Mouse (Mus musculus): ENCODE data around the gene Dnaic1.

The Dnaic1 gene

GRCm38 (mm10) chr4:41569411-41569885 is at the start of gene Dnaic1, which contains the start of gene Fam219a:
Gene Dnaic1 (plus strand): TSS chr4:41569775.
Gene Fam219a (minus strand): TSS chr4:41569538.
- TF ChIP-seq GATA4 (IDR thresholded peaks at IDR 0.05; ENCODE audit: insufficient replicate concordance, low read length): peak; percentile 94; the same call in 1 of the 2 replicates

DNA sequence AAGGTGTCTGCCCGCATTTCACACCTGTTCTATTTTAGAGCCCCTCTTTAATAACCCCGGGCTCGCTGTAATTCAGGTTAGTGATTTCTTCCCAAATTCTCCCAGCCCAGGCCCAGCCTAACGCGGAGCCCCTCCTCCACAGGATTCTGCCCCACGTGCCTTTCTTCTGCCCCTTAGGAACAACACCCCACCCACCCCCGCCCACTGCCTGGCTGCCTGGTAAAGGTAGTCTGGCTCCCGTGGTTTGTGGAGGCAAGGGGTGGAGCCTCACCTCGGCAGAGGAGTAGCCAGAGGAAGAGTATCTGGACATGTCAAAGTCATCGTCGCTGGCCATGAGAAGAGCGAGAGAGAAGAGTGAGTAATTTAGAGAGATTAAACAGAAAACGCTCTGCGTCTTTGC is 48.9 kb upstream of the Dnaic1 start:
- no peak for TF ChIP-seq GATA4 (IDR thresholded peaks at IDR 0.05; ENCODE audit: insufficient replicate concordance, low read length)

- TF ChIP-seq GATA4 (IDR thresholded peaks at IDR 0.05; ENCODE audit: insufficient replicate concordance, low read length): no peak
These were observed 47.4 kb upstream of the Dnaic1 start for GRCm38 (mm10) chr4:41522136-41522535.

GRCm38 (mm10) chr4:41522788-41523187 is 46.8 kb upstream of the Dnaic1 start:
- TF ChIP-seq GATA4 (IDR thresholded peaks at IDR 0.05; ENCODE audit: insufficient replicate concordance, low read length): no peak

GRCm38 (mm10) chr4:41523839-41524238 is 45.7 kb upstream of the Dnaic1 start:
- TF ChIP-seq GATA4 (IDR thresholded peaks at IDR 0.05; ENCODE audit: insufficient replicate concordance, low read length): no peak

- TF ChIP-seq GATA4 (IDR thresholded peaks at IDR 0.05; ENCODE audit: insufficient replicate concordance, low read length): no peak
These were observed 44.7 kb upstream of the Dnaic1 start for GRCm38 (mm10) chr4:41524829-41525228.

- TF ChIP-seq GATA4 (IDR thresholded peaks at IDR 0.05; ENCODE audit: insufficient replicate concordance, low read length): no peak
These were observed 43.0 kb upstream of the Dnaic1 start for GRCm38 (mm10) chr4:41526553-41526952.

DNA sequence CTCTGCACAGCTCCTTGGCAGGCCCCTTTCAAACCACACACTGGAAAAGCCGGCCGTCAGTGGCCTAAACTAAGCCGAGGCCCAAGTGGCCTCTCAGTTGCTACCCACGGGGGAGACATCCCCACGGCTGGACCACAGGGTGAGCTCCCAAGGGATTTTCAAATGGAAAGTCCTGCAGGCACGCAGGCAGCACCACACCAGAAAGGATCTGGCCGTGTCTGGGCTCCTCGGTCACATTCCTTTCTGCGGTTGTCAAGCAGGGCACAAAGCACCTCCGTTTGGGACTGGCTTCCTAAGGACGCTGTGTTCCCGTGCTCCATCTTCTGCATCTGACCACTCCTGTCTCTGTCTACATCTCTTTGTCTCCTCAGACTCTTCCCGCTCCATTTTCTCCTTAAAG is 42.5 kb upstream of the Dnaic1 start:
- no peak for TF ChIP-seq GATA4 (IDR thresholded peaks at IDR 0.05; ENCODE audit: insufficient replicate concordance, low read length)

DNA sequence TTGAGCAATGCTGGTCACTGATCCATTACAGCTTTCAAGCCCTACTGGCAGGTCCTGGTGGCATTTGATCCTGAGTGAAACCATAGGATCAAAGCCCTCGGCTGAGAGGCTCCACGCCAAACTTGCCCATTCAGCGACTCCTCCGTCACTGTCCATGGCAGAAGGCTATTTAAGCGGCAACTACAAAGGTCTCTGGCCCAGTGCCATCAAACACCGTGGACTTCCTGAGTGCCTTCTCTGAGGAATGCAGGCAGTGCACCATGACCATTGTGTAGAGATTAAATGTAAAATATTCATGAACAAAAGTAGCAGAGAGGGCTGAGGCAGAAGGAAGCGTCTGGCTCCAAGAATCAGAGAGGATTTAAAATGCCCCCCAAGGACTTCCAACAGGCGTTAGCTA is 41.6 kb upstream of the Dnaic1 start:
- no peak for TF ChIP-seq GATA4 (IDR thresholded peaks at IDR 0.05; ENCODE audit: insufficient replicate concordance, low read length)

DNA sequence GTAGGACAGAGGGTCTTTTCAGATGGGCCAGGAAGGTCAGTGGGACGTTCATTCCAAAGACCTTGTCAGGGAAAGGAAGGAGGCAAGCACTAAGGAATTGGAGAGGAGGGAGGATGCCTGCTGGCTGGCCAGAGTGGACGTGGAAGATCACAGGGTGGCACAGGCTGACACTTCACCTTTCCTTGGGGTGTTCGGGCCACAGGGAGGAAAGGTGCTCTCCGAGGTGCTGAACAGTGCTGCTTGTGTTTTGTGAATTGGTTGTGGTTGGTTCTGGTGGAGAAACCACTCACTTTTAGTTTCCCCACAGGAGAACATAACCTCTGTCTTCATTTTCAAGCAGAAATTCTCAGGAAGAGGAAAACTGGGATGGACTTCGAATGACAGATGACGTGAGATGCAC is 37.2 kb upstream of the Dnaic1 start:
- TF ChIP-seq GATA4 (IDR thresholded peaks at IDR 0.05; ENCODE audit: insufficient replicate concordance, low read length): no peak

GRCm38 (mm10) chr4:41534866-41535265 is 34.7 kb upstream of the Dnaic1 start:
- TF ChIP-seq GATA4 (IDR thresholded peaks at IDR 0.05; ENCODE audit: insufficient replicate concordance, low read length): no peak

DNA sequence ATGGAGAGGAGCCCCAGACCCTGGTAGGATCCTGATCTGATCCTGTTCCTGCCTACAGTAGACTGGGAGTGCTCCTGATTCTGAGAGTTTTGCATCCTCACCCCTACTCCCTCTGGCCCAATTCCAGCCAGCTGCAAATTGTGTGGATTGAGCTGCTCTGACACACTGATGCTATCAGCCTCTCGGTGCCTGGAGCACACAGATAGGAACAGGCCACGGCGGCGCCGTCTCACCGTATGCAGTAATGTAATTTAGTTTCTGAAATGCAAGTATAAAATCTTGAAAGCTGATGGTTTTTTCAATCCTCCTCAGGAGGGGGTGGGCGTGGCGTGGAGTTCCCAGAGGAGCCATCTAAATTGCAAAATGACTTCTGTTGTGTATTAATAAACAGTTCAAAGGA is 27.4 kb upstream of the Dnaic1 start:
- TF ChIP-seq GATA4 (IDR thresholded peaks at IDR 0.05; ENCODE audit: insufficient replicate concordance, low read length): no peak

GRCm38 (mm10) chr4:41545985-41546384 is 23.6 kb upstream of the Dnaic1 start:
- no peak for TF ChIP-seq GATA4 (IDR thresholded peaks at IDR 0.05; ENCODE audit: insufficient replicate concordance, low read length)

GRCm38 (mm10) chr4:41547086-41547485 is 22.5 kb upstream of the Dnaic1 start:
- no peak for TF ChIP-seq GATA4 (IDR thresholded peaks at IDR 0.05; ENCODE audit: insufficient replicate concordance, low read length)

- no peak for TF ChIP-seq GATA4 (IDR thresholded peaks at IDR 0.05; ENCODE audit: insufficient replicate concordance, low read length)
These were observed 17.0 kb upstream of the Dnaic1 start for GRCm38 (mm10) chr4:41552529-41552928.

DNA sequence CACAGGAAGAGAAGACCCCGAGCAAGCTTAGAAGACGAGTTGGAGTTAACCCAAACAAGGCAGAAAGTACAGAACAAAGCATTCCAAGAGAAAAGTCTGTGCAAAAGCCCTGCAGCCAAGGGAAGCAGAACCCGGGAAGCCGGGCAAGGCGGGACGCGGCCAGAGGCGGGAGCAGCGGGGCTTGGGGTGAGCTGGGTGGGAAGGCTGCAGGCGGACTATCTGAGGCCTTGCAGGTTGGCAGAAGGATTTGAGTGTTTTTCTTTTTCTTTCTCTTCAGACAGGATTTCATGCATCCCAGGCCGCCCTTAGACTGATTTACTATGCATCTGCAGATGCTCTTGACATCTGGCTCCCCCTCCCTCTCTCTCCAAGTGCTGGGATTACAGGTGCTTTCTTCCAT is 16.5 kb upstream of the Dnaic1 start:
- no peak for TF ChIP-seq GATA4 (IDR thresholded peaks at IDR 0.05; ENCODE audit: insufficient replicate concordance, low read length)

GRCm38 (mm10) chr4:41554994-41555663 is 14.4 kb upstream of the Dnaic1 start:
- no peak for TF ChIP-seq GATA4 (IDR thresholded peaks at IDR 0.05; ENCODE audit: insufficient replicate concordance, low read length)
